Mouse (Mus musculus) C2C12 (cell line): ENCODE measurements around the gene Lemd2.

ENCODE experiments used
- CEBPB ChIP-seq: IDR thresholded peaks from one replicate; pipeline ENCODE4 v1.6.1; 2011; ENCODE audit warnings: low read depth, mild to moderate bottlenecking, control low read depth, moderate library complexity
- CTCF ChIP-seq: IDR thresholded peaks from one replicate; pipeline ENCODE4 v1.5.1; 2011; ENCODE audit not compliant: control insufficient read depth, insufficient read depth, insufficient read length
- FOSL1 ChIP-seq: IDR thresholded peaks from one replicate; pipeline ENCODE4 v1.8.0; 2011; ENCODE audit warnings: mild to moderate bottlenecking, low read length; ENCODE audit not compliant: poor library complexity, insufficient read depth, severe bottlenecking
- MAX ChIP-seq: IDR thresholded peaks from one replicate; pipeline ENCODE4 v1.6.1; 2011; ENCODE audit warnings: mild to moderate bottlenecking, control low read depth
- MYOD1 ChIP-seq: IDR thresholded peaks from one replicate; pipeline ENCODE4 v1.6.1; 2011; ENCODE audit warnings: low read depth; ENCODE audit not compliant: control insufficient read depth, insufficient read length
- USF1 ChIP-seq: IDR thresholded peaks from one replicate; pipeline ENCODE4 v1.6.1; 2011; ENCODE audit warnings: low read depth, mild to moderate bottlenecking, control low read depth, moderate library complexity

DNA sequence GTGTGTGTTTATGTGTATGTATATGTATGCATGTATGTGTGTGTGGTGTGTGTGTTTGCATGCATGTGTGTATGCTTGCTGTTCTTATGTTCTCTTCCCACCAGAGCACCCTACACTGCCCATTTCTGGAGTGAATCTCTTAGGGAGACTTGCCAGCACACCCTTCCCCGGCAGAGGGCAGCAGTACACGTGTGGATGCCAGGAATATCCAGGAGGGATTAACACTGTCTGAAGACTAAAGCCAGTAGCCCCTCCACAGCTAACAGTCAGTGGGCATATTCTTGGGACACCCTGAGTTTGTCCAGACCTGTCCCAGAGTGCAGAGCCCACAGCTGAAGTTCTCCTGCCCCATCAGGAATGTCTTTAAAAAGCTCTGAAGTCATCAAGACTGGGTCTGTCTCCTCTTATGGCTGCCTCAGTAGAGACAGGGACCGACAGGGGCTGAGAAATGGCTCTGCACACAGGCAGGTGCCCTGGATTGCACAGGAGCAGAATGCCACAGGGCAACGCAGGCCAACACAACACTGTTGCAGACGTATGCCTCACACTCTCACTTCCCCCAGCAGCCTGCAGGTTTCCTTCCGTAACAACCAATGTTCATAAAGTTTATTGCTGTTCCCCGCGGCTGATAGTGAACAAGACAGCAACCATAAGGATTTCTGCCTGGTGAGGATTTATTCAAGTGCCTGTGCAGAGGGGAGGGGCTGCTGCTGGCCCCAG, 39.1 kb downstream of the Lemd2 start:
- no peak for TF ChIP-seq USF1
- peak; percentile 50 for TF ChIP-seq CTCF
- no peak for TF ChIP-seq FOSL1
- TF ChIP-seq MYOD1, result no peak
- no peak for TF ChIP-seq MAX
- no peak for TF ChIP-seq CEBPB
